Mouse (Mus musculus) kidney, adult 2 months (tissue): Measurements from ENCODE around the gene Pex12. TPM values are rescaled to one million over a fixed set of nuclear protein-coding genes. Genes with fewer than 3 reads are reported as not detected.
A peak's percentile ranks its signal among the peaks of the same experiment; 100 is the strongest.
"Not testable (repeated sequence)": the region's sequence is repeated elsewhere in the genome, so short reads cannot be mapped to it uniquely, and the experiment has no call there.

Source experiments
- DNase-seq: peaks from one replicate; pipeline ENCODE4 v3.0.0; 2021
- H3K27ac ChIP-seq: fragments of 200-500 bp; 2 replicates; pipeline ENCODE4 v1.5.1; 2012; ENCODE audit warnings: low read depth, low read length, control low read depth, inconsistent platforms; ENCODE audit not compliant: insufficient read depth
- H3K27me3 ChIP-seq: fragments of 200-500 bp; replicated peaks from 2 replicates; pipeline ENCODE4 v1.6.1; 2012; ENCODE audit warnings: mild to moderate bottlenecking, moderate library complexity, low read length, inconsistent platforms; ENCODE audit not compliant: control insufficient read depth, insufficient read depth
- H3K36me3 ChIP-seq: fragments of 200-500 bp; 2 replicates; pipeline ENCODE4 v1.6.1; 2012; ENCODE audit warnings: mild to moderate bottlenecking, moderate library complexity, low read length, inconsistent platforms; ENCODE audit not compliant: control insufficient read depth, insufficient read depth
- H3K4me1 ChIP-seq: fragments of 200-500 bp; 2 replicates; pipeline ENCODE4 v1.6.1; 2011; ENCODE audit warnings: low read length; ENCODE audit not compliant: control insufficient read depth, insufficient read depth
- H3K4me3 ChIP-seq: fragments of 200-500 bp; 2 replicates; pipeline ENCODE4 v1.5.1; 2011; ENCODE audit warnings: mild to moderate bottlenecking, low read depth, low read length, control low read depth; ENCODE audit not compliant: insufficient read depth
- CTCF ChIP-seq: fragments of 200-500 bp; conservative IDR thresholded peaks from 2 replicates; pipeline ENCODE4 v1.5.1; 2011; ENCODE audit warnings: low read depth, mild to moderate bottlenecking, control low read depth, low read length, moderate library complexity, mixed read lengths; ENCODE audit not compliant: insufficient read depth, insufficient read length
- POLR2A ChIP-seq: fragments of 200-500 bp; IDR thresholded peaks from one replicate; pipeline ENCODE4 v1.6.1; 2011; ENCODE audit warnings: low read depth, low read length, control low read depth
- WGBS: fragments of 180-500 bp; shearing (Covaris S2); methylation state at CpG from one replicate; pipeline ENCODE4 v1.1.7; 2018; 5-methylcytosine and 5-hydroxymethylcytosine counted together
- polyA plus RNA-seq: library from polyadenylated mRNA; depleted of rRNA; stranded (reverse); fragments of >200 nt; gene quantifications from 2 replicates; pipeline ENCODE4 v1.2.3, GENCODE M21; 2012; rRNA removed

Pex12 gene
- polyA plus RNA-seq, 1 experiment: 11.4 TPM

GRCm38 (mm10) chr11:83276251-83276650 lies 26.1 kb downstream of the Pex12 start:
- H3K27ac ChIP-seq: no peak overlapping the region
- no peaks in the 10 kb centered on the region for H3K4me1 ChIP-seq
- H3K4me3 ChIP-seq: no peak overlapping the region
- H3K27me3 ChIP-seq: no peaks in the 10 kb centered on the region
- H3K36me3 ChIP-seq: no peaks in the 10 kb centered on the region
- DNase-seq: no peak
- TF ChIP-seq POLR2A (no peak), CTCF (no peak)
- 68% methylated on average over 7 of the region's 7 CpGs for WGBS

DNA sequence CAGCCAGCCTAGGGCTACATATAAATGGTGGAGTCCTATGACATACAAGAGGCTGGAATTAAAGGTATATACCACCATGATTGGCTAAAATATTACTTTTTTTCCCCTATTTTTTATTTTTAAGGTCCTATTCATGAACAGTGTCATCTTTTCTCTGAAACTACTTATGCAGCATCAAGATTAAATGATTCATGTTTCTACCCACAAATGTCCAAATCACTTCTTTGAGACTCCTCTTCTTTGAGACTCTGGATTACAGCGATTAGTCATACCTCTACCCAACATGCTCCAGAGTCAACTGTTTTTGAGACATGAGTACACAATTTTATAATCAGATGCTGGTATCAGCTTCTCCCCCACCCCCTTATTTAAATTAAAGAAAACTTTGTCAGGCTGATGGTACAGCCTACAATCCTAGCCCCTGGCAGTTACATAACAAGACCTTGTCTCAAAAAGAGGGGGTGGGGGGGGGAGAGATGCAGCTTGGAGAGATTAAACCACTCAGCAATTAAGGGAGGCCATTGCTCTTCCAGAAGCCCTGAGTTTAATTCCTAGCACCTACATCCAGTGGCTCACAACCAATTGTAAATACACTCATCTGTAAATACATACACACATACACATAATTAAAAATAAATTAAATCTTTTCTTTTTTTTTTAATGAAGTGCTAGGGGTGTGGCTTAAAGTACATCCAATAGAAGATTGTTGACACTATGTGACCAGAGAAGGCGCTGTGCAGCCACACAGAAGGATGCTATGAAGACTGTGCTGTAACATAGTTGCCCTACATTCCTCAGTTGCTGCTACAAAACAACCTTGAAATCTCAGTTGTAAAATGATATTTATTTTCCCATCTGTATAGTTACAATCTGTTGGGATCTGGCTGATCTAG lies 30.2 kb downstream of the Pex12 start:
- Histone ChIP-seq H3K36me3 (no peaks in the 10 kb centered on the region), H3K27ac (no peak overlapping the region), H3K4me3 (no peak overlapping the region), H3K4me1 (no peaks in the 10 kb centered on the region), H3K27me3 (no peaks in the 10 kb centered on the region)
- TF ChIP-seq CTCF (0 out of 2 replicates have a peak, but pooled peaks have one; percentile 12), POLR2A (no peak)
- peak; percentile 18 for DNase-seq
- WGBS: 13% methylated on average over 2 of the region's 2 CpGs

GRCm38 (mm10) chr11:83271151-83271950 lies 31.0 kb downstream of the Pex12 start:
- Histone ChIP-seq H3K27me3 (no peaks in the 10 kb centered on the region), H3K36me3 (no peaks in the 10 kb centered on the region), H3K4me3 (peak overlapping the region; percentile 59), H3K27ac (peak overlapping the region; percentile 79), H3K4me1 (no peaks in the 10 kb centered on the region)
- TF ChIP-seq CTCF: no peak
- TF ChIP-seq POLR2A: no peak
- DNase-seq: peak; percentile 89
- WGBS: under 1% methylated on average over 26 of the region's 26 CpGs

DNA sequence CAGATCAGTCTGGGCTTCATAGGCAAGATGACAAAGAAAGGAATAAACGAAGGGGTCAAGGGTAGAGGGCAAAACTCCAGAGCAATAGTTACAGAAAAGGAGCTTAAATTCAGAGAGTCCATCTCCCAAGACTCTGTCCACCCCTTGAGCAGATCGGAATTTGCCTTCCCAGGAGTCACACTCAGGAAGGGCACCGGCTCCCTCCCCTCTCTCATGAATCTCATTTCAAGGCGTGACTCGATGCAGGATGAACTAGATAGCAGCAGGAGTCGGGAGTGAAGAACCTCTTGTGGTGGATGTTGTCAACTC lies 31.6 kb downstream of the Pex12 start:
- peak overlapping the region; percentile 59 for H3K4me3 ChIP-seq
- no peak for DNase-seq
- H3K27ac ChIP-seq: no peak overlapping the region
- no peak for TF ChIP-seq CTCF
- TF ChIP-seq POLR2A: no peak
- no peaks in the 10 kb centered on the region for H3K27me3 ChIP-seq
- WGBS: under 1% methylated on average over 6 of the region's 6 CpGs
- H3K4me1 ChIP-seq: no peaks in the 10 kb centered on the region
- H3K36me3 ChIP-seq: no peaks in the 10 kb centered on the region

DNA sequence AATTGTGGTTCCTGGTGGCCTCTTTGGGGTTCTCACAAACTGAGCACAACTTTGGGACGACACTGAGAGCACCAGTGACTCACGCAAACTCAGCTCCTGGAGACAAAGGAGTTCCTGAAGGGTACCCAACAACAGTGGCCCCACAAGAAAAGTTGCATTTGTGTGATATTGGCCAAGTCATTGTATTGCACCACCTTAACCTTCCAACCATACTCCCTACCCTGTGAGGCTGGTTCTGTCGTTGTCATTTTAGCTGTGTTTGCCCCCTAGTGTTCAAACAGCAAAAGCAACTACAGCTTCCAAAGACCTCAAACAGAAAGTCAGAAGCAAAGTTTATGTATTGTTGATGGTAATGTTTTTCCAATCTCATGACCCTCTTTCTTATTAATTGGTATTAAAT lies 39.2 kb downstream of the Pex12 start:
- WGBS: 63% methylated on average over 3 of the region's 3 CpGs

GRCm38 (mm10) chr11:83262673-83263072 lies 39.7 kb downstream of the Pex12 start:
- no peaks in the 10 kb centered on the region for H3K27me3 ChIP-seq
- no peaks in the 10 kb centered on the region for H3K4me1 ChIP-seq
- H3K4me3 ChIP-seq: no peak overlapping the region
- TF ChIP-seq POLR2A: no peak
- TF ChIP-seq CTCF: no peak
- no peaks in the 10 kb centered on the region for H3K36me3 ChIP-seq
- H3K27ac ChIP-seq: no peak overlapping the region
- DNase-seq: no peak
- WGBS: 98% methylated on average over 1 of the region's 1 CpGs

More for the DNA sequence above, 39.2 kb downstream of the Pex12 start:
- TF ChIP-seq POLR2A: no peak
- TF ChIP-seq CTCF: 0 out of 2 replicates have a peak, but pooled peaks have one; percentile 20
- Histone ChIP-seq H3K27me3 (no peaks in the 10 kb centered on the region), H3K36me3 (no peaks in the 10 kb centered on the region), H3K4me3 (no peak overlapping the region), H3K4me1 (no peaks in the 10 kb centered on the region), H3K27ac (no peak overlapping the region)
- no peak for DNase-seq

DNA sequence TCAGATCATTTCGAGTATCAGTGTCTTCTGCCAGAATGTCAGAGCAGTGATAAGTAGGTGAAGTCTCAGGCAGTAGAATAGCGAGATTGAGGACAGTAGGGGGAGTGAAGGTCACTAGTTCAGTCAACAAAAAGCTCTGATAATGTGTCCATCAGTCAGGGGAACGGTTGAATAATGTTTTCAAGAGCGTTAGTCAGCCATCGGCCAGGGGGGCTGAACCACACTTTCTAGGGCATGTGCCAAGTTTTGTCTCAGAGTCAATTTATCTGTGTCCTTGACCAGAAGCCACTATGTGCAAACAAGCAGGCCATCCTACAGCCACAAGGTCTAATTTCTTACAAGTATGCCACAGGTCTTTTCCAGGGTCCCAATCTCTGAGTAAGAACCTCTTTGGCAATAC lies 45.2 kb downstream of the Pex12 start:
- WGBS: 43% methylated on average over 5 of the region's 5 CpGs
- not testable (repeated sequence) for H3K4me3 ChIP-seq, DNase-seq, H3K27ac ChIP-seq, H3K4me1 ChIP-seq, H3K27me3 ChIP-seq, H3K36me3 ChIP-seq

Other genes with a start within 250 kb of the Pex12 start
- 4.0 and 7.3 TPM in 2 replicates for gene Slfn2, start 237.5 kb downstream of the Pex12 start, polyA plus RNA-seq
- 0.29 and 2.6 TPM in 2 replicates for gene Slfn1, start 185.7 kb downstream of the Pex12 start, polyA plus RNA-seq
- gene Slfn4, start 127.4 kb downstream of the Pex12 start, polyA plus RNA-seq: 0.10 and 0.30 TPM in 2 replicates
- gene Slfn3, start 111.3 kb downstream of the Pex12 start, polyA plus RNA-seq: 0.72 TPM in 2 replicates
- 0.03 TPM in 1 of 2 replicates, not detected in the other for gene Slfn14, start 15.9 kb downstream of the Pex12 start, polyA plus RNA-seq
- gene Ap2b1, start 3.6 kb downstream of the Pex12 start, polyA plus RNA-seq: 34.9 and 37.4 TPM in 2 replicates
- 1.4 and 1.8 TPM in 2 replicates for gene Rasl10b, start 106.6 kb upstream of the Pex12 start, polyA plus RNA-seq
- gene Gas2l2, start 126.9 kb upstream of the Pex12 start, polyA plus RNA-seq: not detected in 2 replicates
- gene 1700020L24Rik, start 135.1 kb upstream of the Pex12 start, polyA plus RNA-seq: 0.11 and 0.14 TPM in 2 replicates
- gene Mmp28, start 160.5 kb upstream of the Pex12 start, polyA plus RNA-seq: 4.3 TPM in 2 replicates
- gene Taf15, start 170.5 kb upstream of the Pex12 start, polyA plus RNA-seq: 7.2 and 13.8 TPM in 2 replicates
- gene Heatr9, start 219.6 kb upstream of the Pex12 start, polyA plus RNA-seq: 0.03 TPM in 1 of 2 replicates, not detected in the other
- gene Ccl5, start 227.9 kb upstream of the Pex12 start, polyA plus RNA-seq: 11.5 and 70.3 TPM in 2 replicates